Mouse (Mus musculus) lung, adult 2 months (tissue): Measurements from ENCODE around the gene Tfg.

Experiments
- CTCF ChIP-seq: fragments of 200-500 bp; IDR thresholded peaks from 2 replicates; pipeline ENCODE4 v1.5.1; 2011; ENCODE audit warnings: mild to moderate bottlenecking, low read length, control low read depth; ENCODE audit not compliant: insufficient read depth
- POLR2A ChIP-seq: fragments of 200-500 bp; IDR thresholded peaks from 2 replicates; pipeline ENCODE4 v1.6.1; 2011; ENCODE audit warnings: low read depth, mild to moderate bottlenecking, control low read depth, low read length, borderline replicate concordance; ENCODE audit errors: extremely low read depth

GRCm38 (mm10) chr16:56729060-56729459, 11.8 kb upstream of the Tfg start:
- TF ChIP-seq CTCF: no peak
- TF ChIP-seq POLR2A: no peak
